Mouse (Mus musculus) left cerebral cortex, postnatal 10 days (tissue): Measurements from ENCODE around the gene Ap4b1. TPM values are rescaled to one million over a fixed set of nuclear protein-coding genes. Genes with fewer than 3 reads are reported as not detected.
A peak's percentile ranks its signal among the peaks of the same experiment; 100 is the strongest.
"Not testable (repeated sequence)": the region's sequence is repeated elsewhere in the genome, so short reads cannot be mapped to it uniquely, and the experiment has no call there.

Source experiments
- DNase-seq, 2 experiments: peaks; one replicate each; pipeline ENCODE4 v3.0.0; 2021 to 2022; ENCODE audit warnings: low spot score in 2 of 2, mixed read lengths in 1 of 2; ENCODE audit errors: extremely low spot score in 1 of 2
- intact Hi-C: fragments of 180-260 bp; cut with DNase I; formaldehyde crosslinking; loops from one replicate; pipeline ENCODE4 v1.15.1; 2025
- total RNA-seq, 2 experiments: library from RNA; stranded (reverse); gene quantifications; 2 replicates each; pipeline ENCODE4 v1.2.3; 2021

Ap4b1 gene
- total RNA-seq, 2 experiments from 2014 or later = 13.6 to 15.7 TPM

GRCm38 (mm10) chr3:103840946-103841345, 31.6 kb downstream of the Ap4b1 start:
- intact Hi-C loops, DNase-seq: not testable (repeated sequence)

- intact Hi-C loops = no loop called here
Observed at GRCm38 (mm10) chr3:103850644-103851363, 41.5 kb downstream of the Ap4b1 start.

GRCm38 (mm10) chr3:103851481-103851880, 42.2 kb downstream of the Ap4b1 start:
- DNase-seq = no peak
- intact Hi-C loops = no loop called here

More at GRCm38 (mm10) chr3:103850644-103851363, 41.5 kb downstream of the Ap4b1 start:
- DNase-seq = no peak

GRCm38 (mm10) chr3:103851882-103852281, 42.6 kb downstream of the Ap4b1 start:
- DNase-seq = no peak
- intact Hi-C loops = no loop called here

- intact Hi-C loops = no loop called here
Observed at GRCm38 (mm10) chr3:103852565-103853299, 43.4 kb downstream of the Ap4b1 start.

GRCm38 (mm10) chr3:103853804-103854203, 44.5 kb downstream of the Ap4b1 start:
- DNase-seq = peak in 1 of 2 experiments; percentile 30
- intact Hi-C loops = no loop called here

More at GRCm38 (mm10) chr3:103852565-103853299, 43.4 kb downstream of the Ap4b1 start:
- peak; percentile 7 to 68 for DNase-seq

- intact Hi-C loops = no loop called here
- DNase-seq = no peak
Observed at GRCm38 (mm10) chr3:103857036-103857805, 47.9 kb downstream of the Ap4b1 start.

- no peak for DNase-seq
- intact Hi-C loops = no loop called here
Observed at GRCm38 (mm10) chr3:103857977-103858563, 48.8 kb downstream of the Ap4b1 start.

GRCm38 (mm10) chr3:103858881-103859801, 49.8 kb downstream of the Ap4b1 start, which contains the start of gene Ptpn22:
TSS of gene Ptpn22 (plus strand) at chr3:103859795.
- DNase-seq = no peak
- intact Hi-C loops = no loop called here

- intact Hi-C loops = no loop called here
- DNase-seq = peak in 1 of 2 experiments; percentile 33
Observed at GRCm38 (mm10) chr3:103859851-103860391, 50.6 kb downstream of the Ap4b1 start.

GRCm38 (mm10) chr3:103862721-103863220, 53.5 kb downstream of the Ap4b1 start:
- no peak for DNase-seq
- intact Hi-C loops = no loop called here

- intact Hi-C loops = no loop called here
- DNase-seq = no peak
Observed at GRCm38 (mm10) chr3:103864200-103864599, 54.9 kb downstream of the Ap4b1 start.

- intact Hi-C loops = no loop called here
- no peak for DNase-seq
Observed at GRCm38 (mm10) chr3:103867424-103867971, 58.2 kb downstream of the Ap4b1 start.

GRCm38 (mm10) chr3:103868008-103868407, 58.7 kb downstream of the Ap4b1 start:
- DNase-seq = no peak
- intact Hi-C loops = no loop called here
